ENCODE assay signal across 8 mouse cellular contexts in genomic region chr4:141445328-141445720, GRCm38 (mm10). TPM values are rescaled to one million over a fixed set of nuclear protein-coding genes. Genes with fewer than 3 reads are reported as not detected.
DNase-seq lines count a peak whose midpoint lies in the region; ATAC-seq and TF ChIP-seq lines count a peak whose summit lies in the region.

No protein-coding gene starts in this region.

- WGBS in cerebellum, adult 2 months: 7% methylated on average over 14 of the region's 14 CpGs
- WGBS in thymus, adult 2 months: 25% methylated on average over 14 of the region's 14 CpGs
- WGBS in limb, embryonic 13.5 days: 13% methylated on average over 14 of the region's 14 CpGs
- 11% methylated on average over 14 of the region's 14 CpGs for WGBS in stomach, embryonic 15.5 days

- H3K4me1 ChIP-seq in cerebellum, adult 2 months (ENCODE audit: control insufficient read depth, insufficient read depth, low read length): 0 out of 2 replicates have a peak, but pooled peaks cover 5% of the 10 kb centered on the region
- H3K4me1 ChIP-seq in thymus, adult 2 months (replicated peaks; ENCODE audit: control insufficient read depth, insufficient read depth, low read length): peaks cover 21% of the 10 kb centered on the region
- H3K4me1 ChIP-seq in limb, embryonic 13.5 days: peaks cover 18% of the 10 kb centered on the region
- H3K4me1 ChIP-seq in stomach, embryonic 15.5 days: peaks cover 16% of the 10 kb centered on the region

- H3K27me3 ChIP-seq in cerebellum, adult 2 months (ENCODE audit: control insufficient read depth, insufficient read depth, low read length): no peaks in the 10 kb centered on the region
- H3K27me3 ChIP-seq in thymus, adult 2 months (ENCODE audit: control insufficient read depth, insufficient read depth, low read length): no peaks in the 10 kb centered on the region
- no peaks in the 10 kb centered on the region for H3K27me3 ChIP-seq in limb, embryonic 13.5 days
- H3K27me3 ChIP-seq in stomach, embryonic 15.5 days (replicated peaks): no peaks in the 10 kb centered on the region

- no peak overlapping the region for H3K27ac ChIP-seq in cerebellum, adult 2 months (ENCODE audit: insufficient read depth, low read length)
- no peak overlapping the region for H3K27ac ChIP-seq in thymus, adult 2 months (ENCODE audit: control insufficient read depth, insufficient read depth, low read length)
- peak overlapping the region; percentile 69; the same call in 1 of the 2 replicates for H3K27ac ChIP-seq in limb, embryonic 13.5 days
- H3K27ac ChIP-seq in stomach, embryonic 15.5 days: no peak overlapping the region

- no peaks in the 10 kb centered on the region for H3K9me3 ChIP-seq in limb, embryonic 13.5 days
- no peaks in the 10 kb centered on the region for H3K9me3 ChIP-seq in stomach, embryonic 15.5 days

- no peak for ATAC-seq in limb, embryonic 13.5 days (ENCODE audit: low FRiP score, low read depth)
- ATAC-seq in stomach, embryonic 15.5 days (ENCODE audit: insufficient read depth, low FRiP score, low read depth): no peak

- H3K9ac ChIP-seq in limb, embryonic 13.5 days: peak overlapping the region; percentile 95
- H3K9ac ChIP-seq in stomach, embryonic 15.5 days: peak overlapping the region; percentile 88; the same call in 1 of the 2 replicates

- DNase-seq in cerebellum, adult 2 months: no peak
- no peak for DNase-seq in cerebellum, adult 18-20 months
- no peak for DNase-seq in thymus, adult 2 months
- no peak for DNase-seq in thymus, postnatal 14 days
- DNase-seq in adrenal gland, adult 18-20 months (ENCODE audit: low spot score in 2 of 2): no peak
- DNase-seq in kidney, postnatal 25 days: no peak

- no peak for TF ChIP-seq CTCF in cerebellum, adult 2 months (IDR thresholded peaks at IDR 0.05; ENCODE audit: borderline replicate concordance, insufficient read depth, low read depth, low read length)
- no peak for TF ChIP-seq CTCF in thymus, adult 2 months (IDR thresholded peaks at IDR 0.05; ENCODE audit: borderline replicate concordance, control insufficient read depth, extremely low read depth, insufficient read depth, low read length, poor library complexity)

- H3K36me3 ChIP-seq in thymus, adult 2 months (ENCODE audit: control insufficient read depth, insufficient read depth, low read length): peaks cover 14% of the 10 kb centered on the region
- peaks cover 41% of the 10 kb centered on the region for H3K36me3 ChIP-seq in limb, embryonic 13.5 days
- peaks cover 14% of the 10 kb centered on the region for H3K36me3 ChIP-seq in stomach, embryonic 15.5 days

- no peak for TF ChIP-seq POLR2A in cerebellum, adult 2 months (IDR thresholded peaks at IDR 0.05; ENCODE audit: borderline replicate concordance, insufficient read depth, low read length)
- TF ChIP-seq POLR2A in thymus, adult 2 months (IDR thresholded peaks at IDR 0.05; ENCODE audit: control insufficient read depth, extremely low read depth, insufficient read depth, low read length, poor library complexity): no peak

- peak overlapping the region; percentile 79 for H3K4me3 ChIP-seq in cerebellum, adult 2 months (replicated peaks; ENCODE audit: insufficient read depth, low read depth, low read length)
- H3K4me3 ChIP-seq in thymus, adult 2 months (ENCODE audit: control insufficient read depth, insufficient read depth, low read length): peak overlapping the region; percentile 86
- H3K4me3 ChIP-seq in limb, embryonic 13.5 days: peak overlapping the region; percentile 95
- peak overlapping the region; percentile 98 for H3K4me3 ChIP-seq in stomach, embryonic 15.5 days (replicated peaks)

- peak overlapping the region; percentile 81 for H3K4me2 ChIP-seq in limb, embryonic 13.5 days (replicated peaks)
- H3K4me2 ChIP-seq in stomach, embryonic 15.5 days: peak overlapping the region; percentile 87

RNA-seq across cellular contexts. Expression of gene Zbtb17, which starts 0.9 kb away (rescaled TPM):
- 34.7 TPM in 2 replicates for polyA plus RNA-seq in cerebellum, adult 2 months (2012; rRNA removed)
- 87.3 and 98.6 TPM in 2 replicates for polyA plus RNA-seq in thymus, adult 2 months (2012; rRNA removed)
- 48.6 and 48.7 TPM in 2 replicates for polyA plus RNA-seq in limb, embryonic 13.5 days (2015; fragmentation: Nextera tagmentation; extraction: Ambion mirVana)
- 27.5 and 30.9 TPM in 2 replicates for polyA plus RNA-seq in stomach, embryonic 15.5 days (2015; fragmentation: Nextera tagmentation; extraction: Ambion mirVana)
- total RNA-seq in adrenal gland, adult 18-20 months (2021): 10 to 100 TPM; 18.6 to 20.5 TPM

RNA-seq across cellular contexts. Expression of gene Srarp, which starts 9.4 kb away (rescaled TPM):
- polyA plus RNA-seq in cerebellum, adult 2 months (2012; rRNA removed): 8.7 and 12.9 TPM in 2 replicates
- 0.40 and 0.42 TPM in 2 replicates for polyA plus RNA-seq in thymus, adult 2 months (2012; rRNA removed)
- not detected in 2 replicates for polyA plus RNA-seq in limb, embryonic 13.5 days (2015; fragmentation: Nextera tagmentation; extraction: Ambion mirVana)
- not detected in 2 replicates for polyA plus RNA-seq in stomach, embryonic 15.5 days (2015; fragmentation: Nextera tagmentation; extraction: Ambion mirVana)
- under 1 TPM in 1 of 2 experiments, not detected in 1; 0.35 TPM for total RNA-seq in adrenal gland, adult 18-20 months (2021)

RNA-seq across cellular contexts. Expression of gene Hspb7, which starts 24.7 kb away (rescaled TPM):
- polyA plus RNA-seq in cerebellum, adult 2 months (2012; rRNA removed): 0.10 and 0.16 TPM in 2 replicates
- 3.3 and 36.2 TPM in 2 replicates for polyA plus RNA-seq in thymus, adult 2 months (2012; rRNA removed)
- polyA plus RNA-seq in limb, embryonic 13.5 days (2015; fragmentation: Nextera tagmentation; extraction: Ambion mirVana): 0.06 and 0.10 TPM in 2 replicates
- polyA plus RNA-seq in stomach, embryonic 15.5 days (2015; fragmentation: Nextera tagmentation; extraction: Ambion mirVana): 2.4 and 2.8 TPM in 2 replicates
- total RNA-seq in adrenal gland, adult 18-20 months (2021): under 1 TPM; 0.20 to 0.86 TPM

RNA-seq across cellular contexts. Expression of gene Clcnkb, which starts 29.5 kb away (rescaled TPM):
- polyA plus RNA-seq in cerebellum, adult 2 months (2012; rRNA removed): not detected in 2 replicates
- polyA plus RNA-seq in thymus, adult 2 months (2012; rRNA removed): 0.24 and 0.27 TPM in 2 replicates
- polyA plus RNA-seq in limb, embryonic 13.5 days (2015; fragmentation: Nextera tagmentation; extraction: Ambion mirVana): not detected in 2 replicates
- 0.14 TPM in 1 of 2 replicates, not detected in the other for polyA plus RNA-seq in stomach, embryonic 15.5 days (2015; fragmentation: Nextera tagmentation; extraction: Ambion mirVana)
- not detected for total RNA-seq in adrenal gland, adult 18-20 months (2021)

RNA-seq across cellular contexts. Expression of gene Clcnka, which starts 46.8 kb away (rescaled TPM):
- polyA plus RNA-seq in cerebellum, adult 2 months (2012; rRNA removed): 0.03 TPM in 1 of 2 replicates, not detected in the other
- polyA plus RNA-seq in thymus, adult 2 months (2012; rRNA removed): 0.35 and 0.46 TPM in 2 replicates
- 0.23 and 0.36 TPM in 2 replicates for polyA plus RNA-seq in limb, embryonic 13.5 days (2015; fragmentation: Nextera tagmentation; extraction: Ambion mirVana)
- polyA plus RNA-seq in stomach, embryonic 15.5 days (2015; fragmentation: Nextera tagmentation; extraction: Ambion mirVana): 0.21 and 0.35 TPM in 2 replicates
- total RNA-seq in adrenal gland, adult 18-20 months (2021): not detected
